Mouse (Mus musculus) brain, embryonic 14.5 days (tissue): ENCODE measurements around the gene Wwox. TPM values are rescaled to one million over a fixed set of nuclear protein-coding genes. Genes with fewer than 3 reads are reported as not detected.

Source experiments
- DNase-seq: peaks from one replicate; pipeline ENCODE4 v3.0.0-alpha.2; 2011; ENCODE audit warnings: low read depth
- CTCF ChIP-seq: fragments of 200-500 bp; IDR thresholded peaks from 2 replicates; pipeline ENCODE4 v1.5.1; 2012; ENCODE audit warnings: inconsistent platforms, mild to moderate bottlenecking, moderate library complexity, borderline replicate concordance; ENCODE audit not compliant: insufficient read depth, insufficient read length; ENCODE audit errors: extremely low read depth
- POLR2A ChIP-seq: fragments of 200-500 bp; IDR thresholded peaks from 2 replicates; pipeline ENCODE4 v1.6.1; 2012; ENCODE audit warnings: mild to moderate bottlenecking, inconsistent platforms, borderline replicate concordance; ENCODE audit not compliant: poor library complexity, insufficient read depth, insufficient read length, severe bottlenecking; ENCODE audit errors: extremely low read depth
- polyA plus RNA-seq: library from polyadenylated mRNA; depleted of rRNA; stranded (reverse); fragments of >200 nt; gene quantifications from 2 replicates; pipeline ENCODE4 v1.2.3, GENCODE M21; 2012

Gene Wwox
- polyA plus RNA-seq, 1 experiment = 11.0 TPM

DNA sequence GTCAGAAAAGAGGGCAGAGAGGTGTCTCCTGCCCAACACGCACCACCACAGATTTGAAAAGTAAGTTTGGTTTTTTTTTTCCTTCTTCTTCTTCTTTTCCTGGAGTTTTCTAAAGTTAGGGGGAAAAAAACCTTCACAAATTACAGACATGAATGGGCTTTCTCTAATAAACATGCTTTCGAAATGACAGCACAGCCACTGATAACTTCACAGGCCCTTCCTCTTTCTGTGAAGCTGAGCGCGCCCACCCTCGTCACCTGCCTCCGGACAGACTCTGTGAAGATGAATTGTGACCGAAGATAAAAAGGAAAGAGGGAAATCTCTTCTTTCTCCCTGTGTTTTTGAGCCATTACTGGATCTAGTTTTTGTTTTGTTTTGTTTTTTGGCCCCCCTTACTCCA is 469.1 kb downstream of the Wwox start:
- TF ChIP-seq CTCF (no peak), POLR2A (no peak)
- DNase-seq = no peak

DNA sequence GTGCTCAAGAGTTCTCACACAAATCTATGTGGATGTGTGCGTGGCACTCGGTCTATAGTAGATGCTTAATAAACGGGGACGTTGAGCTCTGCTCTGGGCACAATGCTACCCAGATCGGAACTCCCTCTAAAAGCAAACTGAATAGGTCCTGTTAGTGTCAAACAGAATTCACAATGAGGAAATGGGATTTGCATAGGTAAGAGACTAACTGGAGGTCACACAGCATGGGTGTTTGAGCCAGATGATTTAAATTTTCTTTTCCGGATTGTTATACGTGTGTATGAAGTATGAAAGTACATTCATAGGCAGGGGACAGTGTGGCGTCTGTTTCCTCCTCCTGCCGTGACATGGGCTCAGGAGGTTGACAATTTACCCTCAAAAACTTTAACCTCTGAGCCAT is 469.7 kb downstream of the Wwox start:
- no peak for DNase-seq
- TF ChIP-seq POLR2A (no peak), CTCF (no peak)

DNA sequence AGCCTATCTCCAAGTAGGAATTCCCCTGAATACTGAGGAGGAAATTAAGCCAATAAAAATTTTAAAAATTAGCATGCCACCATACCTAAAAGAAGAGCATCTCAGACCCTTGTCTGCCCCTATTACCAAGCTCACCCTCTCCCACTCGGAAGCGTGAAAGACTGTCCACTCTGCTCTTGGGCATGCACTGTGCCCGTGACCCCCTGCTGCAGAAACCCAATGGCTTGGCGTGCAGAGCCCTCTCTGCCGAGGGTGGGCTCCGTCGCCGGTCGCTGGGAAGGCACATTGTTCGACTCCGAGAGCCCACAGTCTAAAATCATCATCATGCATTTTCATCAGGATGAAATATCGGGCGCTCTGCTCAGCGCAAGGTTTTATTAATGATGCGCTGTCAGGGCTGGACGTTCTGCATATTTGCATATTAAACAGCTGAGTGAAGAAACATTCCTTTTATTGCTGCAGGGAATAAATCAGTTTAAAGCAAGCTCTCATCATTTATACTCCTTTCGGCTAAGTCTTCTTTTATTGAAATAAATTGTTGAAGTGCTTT is 471.7 kb downstream of the Wwox start:
- DNase-seq = peak; percentile 59
- TF ChIP-seq POLR2A = no peak
- no peak for TF ChIP-seq CTCF

DNA sequence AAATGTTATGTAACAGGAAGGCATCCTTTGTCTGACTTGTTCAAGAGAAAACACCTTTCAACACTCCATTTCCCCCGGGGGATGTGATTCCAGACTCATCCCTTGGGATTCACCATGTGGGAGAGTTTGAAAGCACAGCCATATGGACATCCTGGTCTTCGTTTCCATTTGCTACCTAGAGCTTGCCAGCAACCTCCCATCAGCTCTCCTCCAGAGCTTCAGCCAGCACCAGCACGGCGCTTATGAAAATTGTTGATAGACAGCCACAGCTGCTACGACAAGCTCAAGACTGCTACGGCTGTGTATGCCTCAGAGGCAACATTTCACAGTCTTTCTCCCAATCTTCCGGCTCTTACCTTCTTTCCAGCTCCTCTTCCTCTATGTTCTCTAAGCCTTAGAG is 484.2 kb downstream of the Wwox start:
- DNase-seq = peak; percentile 86
- no peak for TF ChIP-seq POLR2A
- TF ChIP-seq CTCF = no peak

DNA sequence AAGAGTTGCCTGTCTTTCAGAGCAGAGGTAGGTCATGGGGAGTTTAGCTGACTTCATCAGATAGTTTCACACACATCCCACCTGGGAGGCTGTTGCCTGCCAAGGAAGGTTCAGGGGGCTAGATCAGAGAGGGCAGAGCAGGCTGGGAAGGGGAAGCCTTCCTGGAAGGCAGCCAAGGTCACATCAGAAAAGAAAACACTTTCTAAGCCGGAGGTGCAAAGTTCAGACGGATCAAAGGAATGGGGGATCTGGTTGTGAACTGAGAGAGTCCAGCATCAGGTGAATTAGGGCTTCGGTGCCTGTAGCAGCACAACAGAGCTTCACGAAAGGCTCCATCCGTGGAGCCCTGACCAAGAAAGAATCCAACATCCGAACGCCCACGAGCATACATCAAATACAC is 488.0 kb downstream of the Wwox start:
- no peak for TF ChIP-seq POLR2A
- TF ChIP-seq CTCF = no peak
- no peak for DNase-seq

DNA sequence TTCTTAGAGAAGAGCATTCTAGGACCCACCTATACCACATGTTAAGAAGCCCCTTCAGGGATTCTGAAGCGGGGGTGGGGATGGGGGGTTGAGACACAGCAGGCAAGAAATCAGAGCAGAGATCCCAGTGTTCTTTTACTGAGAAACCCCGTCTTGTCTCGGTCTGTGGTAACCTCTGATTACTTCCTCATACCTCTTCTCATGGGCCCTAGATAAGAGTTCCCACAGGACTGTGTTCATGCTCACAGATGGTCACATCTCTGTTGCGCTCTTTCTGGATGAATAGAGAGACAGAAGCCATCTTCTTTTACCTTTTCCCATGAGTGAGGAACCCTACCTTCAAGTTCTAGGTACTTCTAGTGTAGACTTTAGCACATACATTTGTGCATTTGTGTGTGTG is 488.5 kb downstream of the Wwox start:
- no peak for DNase-seq
- no peak for TF ChIP-seq CTCF
- TF ChIP-seq POLR2A = no peak

DNA sequence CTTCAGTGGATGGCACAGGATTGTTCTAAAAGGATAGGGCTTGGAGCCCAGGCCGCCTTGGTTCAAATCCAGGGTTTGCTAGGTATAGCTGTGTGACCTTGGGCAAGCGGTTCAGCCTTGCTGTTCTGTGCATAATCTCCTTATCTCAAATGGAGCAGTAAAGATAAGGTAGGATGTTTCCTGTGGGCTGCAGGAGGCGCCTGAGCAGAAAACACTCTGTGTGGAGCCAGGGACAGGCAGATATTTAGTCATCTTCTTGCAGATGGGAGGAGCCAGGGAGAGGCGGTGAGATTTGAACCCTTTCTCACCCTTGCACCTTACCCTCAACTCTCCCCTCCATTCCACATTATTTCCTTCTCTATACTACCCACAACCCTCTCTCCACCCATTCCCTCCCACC is 490.1 kb downstream of the Wwox start:
- no peak for DNase-seq
- no peak for TF ChIP-seq CTCF
- TF ChIP-seq POLR2A = no peak

DNA sequence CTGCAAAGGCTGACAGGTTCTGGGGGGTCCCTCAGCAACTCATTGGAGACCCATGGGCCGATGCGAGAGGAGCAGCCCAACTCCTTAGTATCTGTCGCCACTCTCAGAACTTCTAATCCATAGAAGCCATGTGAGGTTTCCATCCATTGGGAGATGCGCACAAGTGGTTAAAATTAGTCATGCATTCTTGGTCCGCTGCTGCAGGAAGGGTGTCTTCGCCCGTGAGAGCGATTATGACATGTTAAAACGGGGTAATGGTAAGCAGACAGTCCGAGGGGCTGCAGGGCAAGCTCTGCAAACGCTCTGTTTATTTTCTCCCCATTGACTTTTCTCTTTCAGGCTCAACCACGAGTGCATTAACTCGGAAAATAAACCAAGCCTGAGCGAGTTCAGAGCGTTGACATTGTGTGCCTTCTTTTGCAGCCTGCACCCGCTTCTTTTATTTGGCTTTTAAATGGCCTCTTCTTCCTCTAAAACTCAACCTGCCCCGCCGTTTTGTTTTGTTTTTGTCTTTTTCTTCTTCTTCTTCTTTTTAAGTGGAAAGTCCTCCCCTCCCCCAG is 492.7 kb downstream of the Wwox start:
- TF ChIP-seq CTCF = no peak

DNA sequence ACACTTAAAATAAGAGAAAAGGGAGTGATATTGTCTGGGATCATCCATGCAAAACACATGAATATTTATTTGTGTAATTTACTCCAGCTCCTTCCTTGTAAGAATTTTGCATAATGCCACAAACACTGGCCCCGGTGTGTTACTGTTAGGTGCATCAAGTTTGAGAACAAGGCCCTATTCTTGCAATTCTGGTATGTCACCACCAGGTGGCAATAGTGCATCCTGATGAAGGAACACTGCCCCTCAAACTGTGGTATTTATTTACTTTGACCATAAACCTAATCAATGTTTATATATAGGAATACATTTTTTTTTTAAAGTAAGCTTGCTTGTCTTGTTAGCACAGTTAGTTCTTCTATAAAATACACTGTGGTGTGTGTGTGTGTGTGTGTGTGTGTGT is 493.8 kb downstream of the Wwox start:
- DNase-seq = peak; percentile 42
- TF ChIP-seq CTCF (peak; percentile 60; the same call in 1 of the 2 replicates), POLR2A (no peak)

More for the DNA sequence above, 492.7 kb downstream of the Wwox start:
- no peak for DNase-seq

DNA sequence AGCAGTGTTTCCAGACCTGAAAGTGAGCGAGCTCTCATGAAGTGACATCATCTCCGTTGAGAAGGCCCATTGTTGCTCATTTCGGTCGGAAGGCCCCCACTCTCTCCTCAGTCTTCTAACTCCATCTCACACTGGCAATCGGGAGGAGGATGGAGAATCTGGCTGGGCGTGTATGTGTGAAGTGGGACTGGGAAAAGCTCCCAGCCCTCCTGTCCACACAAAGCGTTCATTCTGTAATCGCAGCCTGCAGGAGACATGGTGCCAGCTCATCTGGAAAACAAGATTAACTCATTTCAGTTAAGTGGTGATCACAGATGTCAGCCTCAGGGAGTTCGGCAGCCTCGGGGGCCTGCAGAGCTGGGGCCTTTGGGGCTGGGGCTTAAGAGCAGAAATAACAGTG is 497.4 kb downstream of the Wwox start:
- peak; percentile 97 for DNase-seq
- no peak for TF ChIP-seq CTCF
- no peak for TF ChIP-seq POLR2A

DNA sequence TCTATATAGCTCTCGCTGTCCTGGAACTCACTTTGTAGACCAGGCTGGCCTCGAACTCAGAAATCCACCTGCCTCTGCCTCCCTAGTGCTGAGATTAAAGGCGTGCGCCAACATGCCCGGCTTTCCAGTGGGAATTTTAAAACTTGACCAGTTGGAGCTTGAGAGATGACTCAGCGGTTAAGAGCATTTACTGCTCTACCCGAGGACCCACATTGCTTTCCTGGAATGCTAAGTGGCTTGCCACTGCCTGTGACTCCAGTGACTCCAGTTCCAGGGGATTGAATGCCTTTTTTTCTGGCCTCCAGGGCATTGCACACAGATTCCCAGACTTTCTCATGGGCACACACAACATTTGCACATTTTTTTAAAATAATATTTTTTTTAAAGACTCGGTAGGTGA is 499.9 kb downstream of the Wwox start:
- DNase-seq = no peak
- TF ChIP-seq POLR2A = no peak
- TF ChIP-seq CTCF = no peak

DNA sequence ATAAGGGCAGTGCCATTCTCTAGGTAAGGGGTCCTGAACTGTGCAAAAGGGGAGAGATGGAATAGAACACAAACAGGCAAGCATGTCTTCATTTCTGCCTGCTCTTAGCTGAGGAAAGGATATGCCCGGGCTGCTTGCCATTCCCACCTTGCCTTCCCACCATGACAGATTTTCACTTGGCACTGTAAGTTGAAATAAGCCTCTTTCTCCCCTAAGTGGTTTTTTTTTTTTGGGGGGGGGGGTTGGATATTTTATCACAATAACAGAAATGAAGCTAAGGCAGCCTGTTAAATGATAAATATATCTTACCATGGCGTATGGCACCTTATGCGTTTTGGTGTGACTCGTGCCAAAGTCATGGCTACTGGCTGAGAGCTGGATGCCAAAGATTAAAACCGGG is 501.6 kb downstream of the Wwox start:
- TF ChIP-seq CTCF = no peak
- TF ChIP-seq POLR2A = no peak
- peak; percentile 79 for DNase-seq

DNA sequence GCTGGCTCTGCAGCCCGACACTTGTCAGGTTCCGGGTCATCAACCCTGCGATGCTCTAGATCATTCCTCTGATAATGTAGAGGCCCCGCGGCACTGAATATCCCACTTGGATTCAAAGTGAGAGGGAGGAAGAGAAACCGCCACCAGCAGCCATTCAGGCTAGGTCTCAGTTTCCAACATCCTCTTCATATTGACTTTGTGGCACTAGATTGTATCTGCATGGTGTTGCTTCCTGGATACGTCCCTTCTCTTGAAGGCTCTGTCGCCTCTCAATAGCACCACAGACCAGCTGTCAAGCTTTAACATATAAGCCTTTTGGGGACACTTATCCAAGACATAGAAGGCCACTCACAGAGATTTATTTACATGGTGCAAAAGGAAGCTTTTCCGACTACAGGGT is 502.2 kb downstream of the Wwox start:
- no peak for DNase-seq
- TF ChIP-seq POLR2A (no peak), CTCF (no peak)

DNA sequence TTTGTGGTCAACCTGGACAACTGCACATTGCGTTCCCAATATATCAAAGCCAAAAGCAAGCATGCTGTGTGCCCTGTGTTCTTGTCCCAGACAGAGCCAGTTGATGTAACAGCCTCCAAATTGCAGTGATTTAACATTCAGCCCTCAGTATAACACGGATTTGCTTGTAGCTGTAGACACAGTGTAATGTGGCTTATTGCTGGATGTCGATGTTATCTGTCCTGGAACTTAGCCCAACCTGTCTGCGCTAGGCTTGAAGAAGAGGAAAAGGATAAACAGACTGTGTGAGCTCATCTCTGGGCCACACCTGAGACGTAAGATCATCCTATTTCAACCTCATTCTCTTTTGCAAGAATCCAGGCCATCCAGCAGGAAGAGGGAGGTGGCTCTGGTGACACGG is 508.5 kb downstream of the Wwox start:
- TF ChIP-seq CTCF (no peak), POLR2A (no peak)
- no peak for DNase-seq
